Mouse (Mus musculus) cerebral cortex, adult 2 months (tissue): ENCODE measurements around the gene 4933411K16Rik.

Source experiments
- WGBS: fragments of 180-500 bp; shearing (Covaris S2); methylation state at CpG from one replicate; pipeline ENCODE4 v1.1.7; 2018; 5-methylcytosine and 5-hydroxymethylcytosine counted together

Gene 4933411K16Rik

GRCm38 (mm10) chr19:42051948-42052347 is at the start of gene 4933411K16Rik:
TSS of gene 4933411K16Rik (plus strand) at chr19:42052248.
- WGBS = 89% methylated on average over 4 of the region's 4 CpGs

GRCm38 (mm10) chr19:42004258-42004657 is 47.8 kb upstream of the 4933411K16Rik start:
- WGBS = 72% methylated on average over 6 of the region's 6 CpGs

- WGBS = 75% methylated on average over 3 of the region's 3 CpGs
Observed at GRCm38 (mm10) chr19:42005616-42006015, 46.4 kb upstream of the 4933411K16Rik start.

- WGBS = 84% methylated on average over 8 of the region's 8 CpGs
Observed at GRCm38 (mm10) chr19:42006568-42006967, 45.5 kb upstream of the 4933411K16Rik start.

- 87% methylated on average over 3 of the region's 3 CpGs for WGBS
Observed at GRCm38 (mm10) chr19:42008586-42008985, 43.5 kb upstream of the 4933411K16Rik start.

- 72% methylated on average over 7 of the region's 7 CpGs for WGBS
Observed at GRCm38 (mm10) chr19:42009067-42009466, 43.0 kb upstream of the 4933411K16Rik start.

- 85% methylated on average over 4 of the region's 4 CpGs for WGBS
Observed at GRCm38 (mm10) chr19:42010436-42010835, 41.6 kb upstream of the 4933411K16Rik start.

- whole genome bisulfite sequencing = 97% methylated on average over 7 of the region's 7 CpGs
Observed at GRCm38 (mm10) chr19:42011123-42011522, 40.9 kb upstream of the 4933411K16Rik start.

- 92% methylated on average over 3 of the region's 3 CpGs for WGBS
Observed at GRCm38 (mm10) chr19:42014231-42014825, 37.7 kb upstream of the 4933411K16Rik start.

GRCm38 (mm10) chr19:42015001-42015400 is 37.0 kb upstream of the 4933411K16Rik start:
- WGBS = 91% methylated on average over 6 of the region's 6 CpGs

GRCm38 (mm10) chr19:42016251-42016650 is 35.8 kb upstream of the 4933411K16Rik start:
- 67% methylated on average over 4 of the region's 4 CpGs for WGBS

- 33% methylated on average over 5 of the region's 5 CpGs for WGBS
Observed at GRCm38 (mm10) chr19:42016840-42017239, 35.2 kb upstream of the 4933411K16Rik start.

GRCm38 (mm10) chr19:42017399-42018247 is 34.4 kb upstream of the 4933411K16Rik start:
- 38% methylated on average over 8 of the region's 8 CpGs for WGBS

GRCm38 (mm10) chr19:42019011-42019522 is 33.0 kb upstream of the 4933411K16Rik start:
- WGBS = 72% methylated on average over 4 of the region's 4 CpGs

- WGBS = 67% methylated on average over 10 of the region's 10 CpGs
Observed at GRCm38 (mm10) chr19:42021681-42022541, 30.1 kb upstream of the 4933411K16Rik start.

GRCm38 (mm10) chr19:42022542-42022848 is 29.6 kb upstream of the 4933411K16Rik start:
- WGBS = 70% methylated on average over 2 of the region's 2 CpGs

- 5% methylated on average over 5 of the region's 5 CpGs for WGBS
Observed at GRCm38 (mm10) chr19:42026158-42026557, 25.9 kb upstream of the 4933411K16Rik start.

GRCm38 (mm10) chr19:42031112-42031511 is 20.9 kb upstream of the 4933411K16Rik start:
- 88% methylated on average over 5 of the region's 5 CpGs for WGBS

GRCm38 (mm10) chr19:42033611-42034010 is 18.4 kb upstream of the 4933411K16Rik start:
- 84% methylated on average over 14 of the region's 14 CpGs for WGBS

- 54% methylated on average over 9 of the region's 9 CpGs for WGBS
Observed at GRCm38 (mm10) chr19:42034146-42034775, 17.8 kb upstream of the 4933411K16Rik start.

- 36% methylated on average over 11 of the region's 11 CpGs for WGBS
Observed at GRCm38 (mm10) chr19:42034881-42035455, 17.1 kb upstream of the 4933411K16Rik start.
